27 mouse cellular contexts compared by ENCODE assay signal in genomic region chr7:116430926-116431325, GRCm38 (mm10). TPM values are rescaled to one million over a fixed set of nuclear protein-coding genes. Genes with fewer than 3 reads are reported as not detected.
DNase-seq lines count a peak whose midpoint lies in the region; ATAC-seq and TF ChIP-seq lines count a peak whose summit lies in the region.
"Had no signal": no experiment of that assay in that cellular context is flagged by ENCODE, and none has a peak within 500 bp of the region (broad histone marks: within the 10 kb centered on the region; RNA-seq: fewer than 3 reads in every experiment).

No protein-coding gene starts in this region.

- no peak for ATAC-seq in kidney, embryonic 15.5 days (replicated peaks; ENCODE audit: low FRiP score)
- ATAC-seq in CD4-positive, CD25-positive, alpha-beta regulatory T cell, adult 4 months = peak; percentile 92
- ATAC-seq in inflammation-experienced regulatory T-cells, adult 6 months = peak; percentile 80
- ATAC-seq: midbrain, embryonic 15.5 days had no signal

- TF ChIP-seq POLR2A in small intestine, adult 2 months (IDR thresholded peaks at IDR 0.05; ENCODE audit: low read depth, low read length) = no peak

- H3K4me3 ChIP-seq in kidney, embryonic 15.5 days (replicated peaks) = no peak overlapping the region
- H3K4me3 ChIP-seq in small intestine, adult 2 months (ENCODE audit: low read depth, low read length) = no peak overlapping the region
- H3K4me3 ChIP-seq: embryonic facial prominence, embryonic 13.5 days; erythroblast, embryonic 14.5 days; forebrain, embryonic 12.5 days; hindbrain, embryonic 15.5 days; left cerebral cortex, adult 2 months; liver, embryonic 15.5 days; midbrain, embryonic 15.5 days; stomach, embryonic 15.5 days had no signal

- H3K36me3 ChIP-seq in kidney, embryonic 15.5 days = no peaks in the 10 kb centered on the region
- no peaks in the 10 kb centered on the region for H3K36me3 ChIP-seq in small intestine, adult 2 months (ENCODE audit: control insufficient read depth, insufficient read depth, low read length)
- H3K36me3 ChIP-seq: embryonic facial prominence, embryonic 13.5 days; forebrain, embryonic 12.5 days; hindbrain, embryonic 15.5 days; liver, embryonic 15.5 days; midbrain, embryonic 15.5 days; stomach, embryonic 15.5 days had no signal

- H3K27ac ChIP-seq in kidney, embryonic 15.5 days = peak overlapping the region; percentile 56; the same call in 1 of the 2 replicates
- H3K27ac ChIP-seq in small intestine, adult 2 months (ENCODE audit: insufficient read depth, low read depth, low read length) = peak overlapping the region; percentile 88
- H3K27ac ChIP-seq: embryonic facial prominence, embryonic 13.5 days; forebrain, embryonic 12.5 days; hindbrain, embryonic 15.5 days; left cerebral cortex, adult 2 months; liver, embryonic 15.5 days; macrophage; midbrain, embryonic 15.5 days had no signal

- TF ChIP-seq CTCF in small intestine, adult 2 months (IDR thresholded peaks at IDR 0.05; ENCODE audit: extremely low read depth, insufficient read length, insufficient replicate concordance, low read depth, low read length) = no peak

- H3K9me3 ChIP-seq in kidney, embryonic 15.5 days (replicated peaks) = no peaks in the 10 kb centered on the region
- H3K9me3 ChIP-seq: embryonic facial prominence, embryonic 13.5 days; forebrain, embryonic 12.5 days; hindbrain, embryonic 15.5 days; liver, embryonic 15.5 days; midbrain, embryonic 15.5 days; stomach, embryonic 15.5 days had no signal

- H3K4me1 ChIP-seq in kidney, embryonic 15.5 days = peaks cover 6% of the 10 kb centered on the region; the same call in 1 of the 2 replicates
- H3K4me1 ChIP-seq in small intestine, adult 2 months (ENCODE audit: control insufficient read depth, insufficient read depth, insufficient read length, low read length) = peaks cover 19% of the 10 kb centered on the region; the same call in 1 of the 2 replicates
- H3K4me1 ChIP-seq: embryonic facial prominence, embryonic 13.5 days; forebrain, embryonic 12.5 days; hindbrain, embryonic 15.5 days; liver, embryonic 15.5 days; midbrain, embryonic 15.5 days; stomach, embryonic 15.5 days had no signal

- WGBS in kidney, embryonic 15.5 days = 46% methylated on average over 2 of the region's 2 CpGs
- WGBS in small intestine, adult 2 months = 8% methylated on average over 2 of the region's 2 CpGs

- H3K9ac ChIP-seq in kidney, embryonic 15.5 days = no peak overlapping the region
- H3K9ac ChIP-seq: embryonic facial prominence, embryonic 13.5 days; forebrain, embryonic 12.5 days; hindbrain, embryonic 15.5 days; liver, embryonic 15.5 days; midbrain, embryonic 15.5 days; stomach, embryonic 15.5 days had no signal

- DNase-seq in kidney, postnatal 36 days = no peak
- DNase-seq in frontal cortex, postnatal 36 days (ENCODE audit: low spot score in 2 of 2) = no peak
- no peak for DNase-seq in gastrocnemius, postnatal 25 days
- DNase-seq: adrenal gland, postnatal 10 days; cerebellum, adult 8-10 months; cerebellum, postnatal 36 days; embryo, embryonic 11 days; heart, postnatal 4 days; kidney, adult 2 months; kidney, postnatal 14 days; left cerebral cortex, postnatal 4 days; liver; right cerebral cortex, postnatal 4 days; thymus, postnatal 36 days had no signal

- H3K27me3 ChIP-seq in kidney, embryonic 15.5 days = no peaks in the 10 kb centered on the region
- no peaks in the 10 kb centered on the region for H3K27me3 ChIP-seq in small intestine, adult 2 months (ENCODE audit: control insufficient read depth, insufficient read depth, low read length)
- H3K27me3 ChIP-seq: embryonic facial prominence, embryonic 13.5 days; forebrain, embryonic 12.5 days; hindbrain, embryonic 15.5 days; liver, embryonic 15.5 days; midbrain, embryonic 15.5 days; stomach, embryonic 15.5 days had no signal

- H3K4me2 ChIP-seq in kidney, embryonic 15.5 days = no peak overlapping the region
- H3K4me2 ChIP-seq: embryonic facial prominence, embryonic 13.5 days; forebrain, embryonic 12.5 days; hindbrain, embryonic 15.5 days; liver, embryonic 15.5 days; midbrain, embryonic 15.5 days; stomach, embryonic 15.5 days had no signal

RNA-seq across cellular contexts. Expression of gene Pik3c2a, which starts 12.3 kb away (rescaled TPM):
- polyA plus RNA-seq in kidney, embryonic 15.5 days (2015; fragmentation: Nextera tagmentation; extraction: Ambion mirVana) = 30.5 and 33.1 TPM in 2 replicates
- 10 to 100 TPM; 54.9 to 91.3 TPM for polyA plus RNA-seq in CD4-positive, CD25-positive, alpha-beta regulatory T cell, adult 4 months (2017; shearing (Covaris generic))
- 10 to 100 TPM; 60.3 to 94.3 (median 64.7) TPM for polyA plus RNA-seq in inflammation-experienced regulatory T-cells, adult 6 months (2017; shearing (Covaris generic))
- 1.4 and 1.6 TPM in 2 replicates for polyA plus RNA-seq in small intestine, adult 2 months (2012; rRNA removed)
- 1 to 10 TPM; 6.4 to 6.9 TPM for total RNA-seq in gastrocnemius, postnatal 25 days (2021)
- polyA plus RNA-seq: erythroblast, embryonic 14.5 days had no signal

Comparison
In these comparisons a context has a peak if more than half of its experiments do, and no peak if none do; other contexts are left out.
1. RNA of gene Pik3c2a, which starts 12.3 kb away (polyA plus RNA-seq): 54.9 to 91.3 TPM in CD4-positive, CD25-positive, alpha-beta regulatory T cell, adult 4 months, 60.3 to 94.3 TPM in inflammation-experienced regulatory T-cells, adult 6 months and 30.5 to 33.1 TPM in kidney, embryonic 15.5 days; 1.4 to 1.6 TPM in small intestine, adult 2 months; every median in the first group is over 10 times any median in the second.